Mouse (Mus musculus) bone marrow, adult 2 months (tissue): ENCODE results near the gene Sdk2.

Source experiments
- CTCF ChIP-seq: fragments of 200-500 bp; IDR thresholded peaks from 2 replicates; pipeline ENCODE4 v1.5.1; 2011; ENCODE audit warnings: low read length, control low read depth; ENCODE audit not compliant: control insufficient read depth, insufficient read depth
- POLR2A ChIP-seq: fragments of 200-500 bp; IDR thresholded peaks from 2 replicates; pipeline ENCODE4 v1.6.1; 2011; ENCODE audit warnings: low read depth, mild to moderate bottlenecking, control low read depth, low read length, borderline replicate concordance; ENCODE audit not compliant: control insufficient read depth

DNA sequence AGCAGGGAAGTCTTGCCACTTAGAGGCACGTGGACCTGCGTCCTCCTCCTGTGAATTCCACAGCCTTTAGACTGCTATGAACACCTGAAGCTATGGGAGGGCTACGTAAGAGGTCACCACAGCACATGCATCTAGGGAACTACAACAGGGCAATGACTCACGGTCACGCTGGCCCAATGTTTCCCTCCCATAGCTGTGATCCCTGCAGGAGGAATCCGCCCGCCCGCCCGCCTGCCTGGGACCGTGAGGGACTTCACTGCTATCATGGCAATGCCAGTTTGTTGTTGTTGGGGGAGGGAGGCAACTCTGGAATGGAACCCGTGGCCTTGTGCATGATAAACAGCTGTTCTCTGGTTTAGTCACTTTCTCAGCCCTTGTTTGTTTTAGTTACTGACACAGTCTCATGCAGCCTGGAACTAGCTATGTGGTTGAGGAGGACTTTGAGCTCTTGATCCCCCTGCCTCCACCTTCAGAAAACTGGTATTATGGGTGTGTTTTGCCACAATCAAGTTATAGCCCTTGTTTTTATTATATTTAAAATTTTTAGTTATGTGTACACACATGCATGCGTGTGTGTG is 249.8 kb downstream of the Sdk2 start:
- TF ChIP-seq CTCF: no peak
- TF ChIP-seq POLR2A: no peak
